Mouse (Mus musculus) erythroblast, adult 5-6 weeks (primary cell): ENCODE data around the gene Tle2. TPM values are rescaled to one million over a fixed set of nuclear protein-coding genes. Genes with fewer than 3 reads are reported as not detected.

ENCODE experiments used
- ATAC-seq: replicated peaks from 2 replicates; pipeline ENCODE4 v1.8.0; 2016; ENCODE audit warnings: moderate number of reproducible peaks, mild to moderate bottlenecking, moderate TSS enrichment, inconsistent platforms; ENCODE audit not compliant: poor library complexity, low FRiP score, severe bottlenecking
- total RNA-seq, 2 experiments: library from RNA; stranded (forward) in 1 of 2; stranded (reverse) in 1 of 2; fragments of 150-400 nt in 1 of 2; fragments of 200-764, 138-1000 nt in 1 of 2; gene quantifications; 2 replicates each; pipeline versions ENCODE4 v1.2.3 to v1.2.4; 2015 to 2017; ENCODE audit warnings: low replicate concordance in 2 of 2

Gene Tle2
- total RNA-seq (2015; ENCODE audit: low replicate concordance), result not detected in 2 replicates
- total RNA-seq (2017; ENCODE audit: low replicate concordance), result not detected in 2 replicates

DNA sequence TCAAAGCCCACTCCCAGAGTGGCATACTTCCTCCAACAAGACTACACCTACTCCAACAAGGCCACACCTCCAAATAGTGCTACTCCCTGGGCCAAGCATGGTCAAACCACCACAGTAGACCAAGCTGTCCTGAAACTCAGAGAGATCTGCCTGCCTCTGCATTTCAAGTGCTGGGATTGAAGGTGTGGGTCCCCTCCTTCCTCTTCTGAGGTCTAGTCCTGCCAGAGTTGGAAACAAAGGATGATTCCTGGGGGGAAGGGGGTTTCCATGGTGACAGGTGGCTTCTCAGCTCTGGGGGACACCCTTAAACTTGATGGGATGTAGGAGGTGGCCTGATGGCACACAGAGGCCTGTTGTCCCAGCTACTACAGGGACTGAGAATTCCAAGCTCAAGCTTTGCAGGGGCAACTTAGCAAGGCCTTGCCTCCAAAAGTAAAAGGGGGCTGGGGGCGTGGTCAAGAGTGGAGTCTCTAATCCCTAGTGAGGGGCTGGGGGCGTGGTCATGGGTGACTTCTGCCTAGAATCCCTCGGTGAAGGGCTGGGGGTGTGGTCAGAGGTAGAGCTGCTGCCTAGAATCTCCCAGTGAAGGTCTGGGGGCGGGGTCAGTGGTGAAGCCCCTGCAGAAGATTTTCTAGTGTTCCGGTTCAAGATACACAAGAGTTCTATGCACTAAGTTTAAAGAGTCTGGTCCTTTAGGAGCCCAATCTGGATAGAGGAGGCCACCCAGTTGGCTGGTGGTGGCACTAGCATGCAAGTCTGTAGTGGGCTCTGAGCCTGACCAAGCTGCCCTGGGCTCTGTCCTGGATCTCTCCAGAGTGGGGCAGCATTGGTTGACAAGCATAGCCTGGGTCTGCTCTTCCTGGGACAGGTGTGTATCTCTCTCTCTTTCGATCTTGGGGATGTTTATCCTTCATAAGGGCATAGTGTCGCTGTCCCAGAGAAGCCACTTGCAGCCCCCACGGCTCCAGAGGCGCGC, at the start of gene Tle2:
TSS of gene Tle2 (plus strand) at position 481 of the 976 bp plus-strand sequence.
- no peak for ATAC-seq

DNA sequence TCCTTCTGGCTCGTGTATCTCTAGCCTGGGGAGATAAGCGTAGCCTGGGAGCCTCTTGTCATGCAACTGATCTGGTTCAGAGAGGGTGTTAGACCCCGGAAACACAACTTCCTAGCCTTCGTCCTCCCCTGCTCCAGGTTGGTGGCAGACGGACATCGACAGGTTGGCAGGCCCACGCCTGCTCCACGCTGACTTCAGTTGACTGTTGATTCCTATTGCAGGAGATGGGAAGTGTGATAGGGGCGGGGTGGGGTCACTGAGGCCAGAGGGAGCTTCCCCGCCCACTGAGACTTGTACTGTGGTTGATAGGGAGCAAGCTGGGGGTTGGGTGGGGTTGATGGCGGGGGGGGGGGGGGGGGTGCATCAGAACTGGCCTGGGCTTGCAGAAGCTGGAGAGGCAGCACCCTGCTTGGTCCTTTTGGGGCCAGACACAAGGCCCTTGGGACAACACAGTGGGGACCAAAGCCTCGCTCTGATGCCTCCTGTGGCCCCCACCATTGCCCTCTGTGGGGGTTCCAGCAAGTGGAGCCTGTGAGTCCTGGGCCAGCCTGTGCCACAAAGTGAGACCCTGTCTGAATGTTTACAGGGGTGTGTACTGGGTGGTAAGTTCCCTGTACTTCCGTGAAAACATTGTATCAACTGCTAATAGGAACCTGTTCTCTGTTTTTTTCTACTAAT, 49.2 kb upstream of the Tle2 start:
- ATAC-seq, result no peak

- peak; percentile 74 for ATAC-seq
These were observed 47.6 kb upstream of the Tle2 start for GRCm38 (mm10) chr10:81526779-81527178.

DNA sequence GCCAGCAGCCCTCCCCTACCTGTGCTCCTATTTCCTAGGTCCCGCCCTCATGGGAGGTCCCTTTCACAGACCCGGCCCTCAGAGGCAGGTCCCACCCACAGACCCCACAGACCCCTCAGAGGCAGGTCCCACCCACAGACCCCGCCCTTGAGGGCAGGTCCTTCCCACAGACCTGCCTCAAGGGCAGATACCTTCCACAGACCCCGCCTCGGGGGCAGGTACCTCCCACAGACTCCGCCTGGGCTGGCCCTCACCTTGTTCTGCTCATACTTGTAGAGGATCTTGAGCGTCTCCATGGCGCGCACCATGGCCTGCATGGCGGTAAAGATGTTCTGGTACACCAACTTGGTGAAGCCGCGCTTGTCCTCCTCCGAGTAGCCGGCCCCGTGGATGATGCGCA, 39.5 kb upstream of the Tle2 start:
- ATAC-seq, result no peak

- ATAC-seq, result 0 out of 2 replicates have a peak, but pooled peaks have one; percentile 40
These were observed 37.6 kb upstream of the Tle2 start for GRCm38 (mm10) chr10:81536734-81537133.

DNA sequence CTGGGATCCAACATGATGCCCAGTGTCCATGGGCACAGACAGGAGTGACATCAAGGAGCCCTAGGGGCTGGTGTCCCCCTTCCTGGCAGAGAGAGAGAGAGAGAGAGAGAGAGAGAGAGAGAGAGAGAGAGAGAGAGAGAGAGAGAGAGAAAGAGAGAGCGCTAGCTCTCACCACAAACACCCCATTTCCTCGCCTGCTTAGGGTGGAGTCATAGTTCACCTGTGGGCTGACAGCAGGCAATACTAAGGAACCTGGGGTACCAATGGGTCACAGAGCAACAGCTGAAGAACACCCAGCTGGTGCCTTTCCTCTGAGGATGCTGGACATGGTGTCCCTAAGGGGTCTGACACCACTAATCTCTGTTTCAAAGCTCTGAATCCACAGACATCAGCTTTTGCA, 36.9 kb upstream of the Tle2 start:
- no peak for ATAC-seq

GRCm38 (mm10) chr10:81538321-81539048, 35.9 kb upstream of the Tle2 start:
- no peak for ATAC-seq

GRCm38 (mm10) chr10:81541363-81541762, 33.0 kb upstream of the Tle2 start:
- ATAC-seq, result no peak

GRCm38 (mm10) chr10:81541803-81542202, 32.6 kb upstream of the Tle2 start:
- no peak for ATAC-seq

- ATAC-seq, result no peak
These were observed 31.5 kb upstream of the Tle2 start for GRCm38 (mm10) chr10:81542727-81543460.

DNA sequence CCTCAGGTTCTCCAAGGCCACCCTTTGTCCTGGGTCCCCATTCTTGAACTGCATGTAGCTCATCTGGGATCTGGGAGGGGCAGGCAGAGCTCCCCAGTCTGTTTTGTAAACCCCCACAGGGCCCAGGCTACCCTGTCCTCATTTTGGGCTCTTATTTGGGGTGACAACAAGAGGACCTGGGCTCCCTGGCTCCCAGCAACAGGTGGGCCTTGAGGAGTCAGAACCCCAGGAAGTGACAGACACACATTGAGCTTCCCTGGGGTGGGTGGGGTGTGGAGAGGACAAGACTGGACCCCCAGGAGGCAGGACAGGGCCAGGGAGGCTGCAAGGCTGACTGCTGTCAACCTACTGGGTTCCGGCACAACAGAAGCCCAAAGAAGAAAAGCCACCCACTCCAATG, 30.7 kb upstream of the Tle2 start:
- ATAC-seq, result no peak

DNA sequence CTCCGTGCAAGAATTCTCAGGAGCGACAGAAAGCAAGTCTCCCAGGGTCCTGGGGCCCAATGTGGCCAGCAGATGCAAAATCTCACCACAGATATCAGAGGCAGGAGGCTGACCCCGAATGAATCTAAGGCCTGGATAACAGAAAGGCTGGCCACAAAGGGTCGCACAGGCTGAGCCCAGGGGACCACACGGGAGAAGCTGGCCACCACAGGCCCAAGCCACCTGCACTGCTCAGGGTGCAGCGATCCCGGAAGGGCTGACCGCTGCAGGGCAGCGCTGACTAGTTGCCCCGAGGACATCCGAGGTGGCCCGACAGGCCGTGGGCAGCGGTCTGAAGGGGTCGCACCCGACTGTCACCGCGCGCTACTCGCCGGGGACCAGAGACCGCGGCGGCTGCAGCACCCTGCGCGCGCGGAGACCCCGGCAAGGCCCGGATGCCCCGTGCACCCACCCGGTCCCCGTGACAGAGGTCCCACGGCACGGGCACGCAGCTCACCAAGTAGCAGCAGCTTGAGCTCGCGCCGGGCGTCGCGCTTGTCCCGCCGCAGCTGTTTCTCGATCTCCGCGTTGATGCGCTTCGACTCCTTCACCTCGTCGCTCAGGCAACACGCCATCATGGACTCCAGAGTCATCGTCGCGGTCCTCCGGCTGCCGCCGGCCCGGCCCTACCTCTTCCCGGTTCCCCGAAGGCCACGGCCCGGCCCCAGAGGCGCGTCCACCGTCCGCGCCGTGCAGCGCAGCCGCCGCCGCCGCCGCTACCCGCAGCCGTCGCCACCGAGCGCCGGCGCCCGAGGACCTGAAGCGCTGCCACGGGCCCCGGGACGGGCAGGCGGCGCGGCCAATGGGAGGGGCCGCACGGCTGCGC, 29.8 kb upstream of the Tle2 start:
- ATAC-seq, result peak; percentile 16

- peak; percentile 84 for ATAC-seq
These were observed 29.1 kb upstream of the Tle2 start, which contains the start of gene Gna11 for GRCm38 (mm10) chr10:81545161-81545747. TSS of gene Gna11 (minus strand) at chr10:81545190.

- ATAC-seq, result no peak
These were observed 28.0 kb upstream of the Tle2 start for GRCm38 (mm10) chr10:81546332-81546731.

DNA sequence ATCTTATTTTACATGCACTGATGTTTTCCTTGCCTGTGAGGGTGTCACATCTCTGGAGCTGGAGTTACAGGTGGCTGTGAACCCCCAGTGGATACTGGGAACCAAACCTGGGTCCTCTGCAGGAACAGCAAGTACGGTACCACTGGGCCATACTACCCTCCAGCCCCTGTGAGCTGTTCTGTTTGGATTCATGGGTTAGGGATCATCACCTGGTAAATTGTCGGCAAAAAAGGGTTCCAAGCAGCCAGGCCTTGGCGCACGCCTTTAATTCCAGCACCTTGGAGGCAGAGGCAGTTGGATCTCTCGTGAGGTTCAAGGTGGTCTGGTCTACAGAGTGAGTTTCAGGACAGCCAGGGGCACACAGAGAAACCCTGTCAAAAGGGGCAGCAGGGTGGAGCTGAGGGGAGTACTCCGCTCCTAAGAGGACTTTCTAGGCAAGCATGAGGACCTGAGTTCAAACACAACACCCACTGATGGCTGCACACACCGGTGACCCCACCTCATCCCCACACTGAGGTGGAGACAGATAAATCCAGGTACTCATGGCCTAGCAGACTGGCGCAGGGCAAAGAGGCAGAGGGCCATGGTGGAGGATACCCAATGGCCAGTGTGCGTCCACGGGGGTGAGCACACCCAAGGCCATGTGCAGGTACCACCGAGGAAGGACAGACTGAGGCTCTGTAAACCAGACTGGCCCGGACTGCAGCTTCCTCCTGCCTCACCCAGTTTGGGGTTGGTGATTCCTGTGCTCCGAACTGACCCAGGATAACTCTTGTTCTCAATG, 27.4 kb upstream of the Tle2 start:
- ATAC-seq, result no peak

- no peak for ATAC-seq
These were observed 25.4 kb upstream of the Tle2 start for GRCm38 (mm10) chr10:81548944-81549343.

GRCm38 (mm10) chr10:81550257-81550656, 24.1 kb upstream of the Tle2 start:
- peak; percentile 51; the same call in 1 of the 2 replicates for ATAC-seq
